Mouse (Mus musculus): ENCODE measurements around the gene Fmo5.

The Fmo5 gene

DNA sequence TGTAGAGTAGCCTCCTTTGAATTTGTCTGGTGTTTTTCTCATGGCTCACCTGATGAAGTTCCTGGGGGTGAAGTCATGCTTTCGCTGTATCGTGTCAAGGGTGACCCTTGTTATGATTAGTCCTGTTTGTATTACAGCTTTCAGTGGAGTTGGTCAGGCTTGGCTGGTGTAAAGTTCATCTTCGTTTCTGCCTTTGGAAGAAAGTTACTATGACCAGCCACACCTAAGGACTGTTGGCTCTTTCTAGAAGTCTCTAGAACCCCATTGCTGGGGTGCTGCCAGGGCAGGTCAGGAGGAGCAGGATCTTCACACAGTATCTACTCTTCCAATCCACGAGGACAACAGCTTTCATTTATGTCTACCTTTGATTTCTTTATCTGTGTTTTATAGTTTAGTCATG lies 4.9 kb downstream of the Fmo5 start:
- no peak for DNase-seq

DNA sequence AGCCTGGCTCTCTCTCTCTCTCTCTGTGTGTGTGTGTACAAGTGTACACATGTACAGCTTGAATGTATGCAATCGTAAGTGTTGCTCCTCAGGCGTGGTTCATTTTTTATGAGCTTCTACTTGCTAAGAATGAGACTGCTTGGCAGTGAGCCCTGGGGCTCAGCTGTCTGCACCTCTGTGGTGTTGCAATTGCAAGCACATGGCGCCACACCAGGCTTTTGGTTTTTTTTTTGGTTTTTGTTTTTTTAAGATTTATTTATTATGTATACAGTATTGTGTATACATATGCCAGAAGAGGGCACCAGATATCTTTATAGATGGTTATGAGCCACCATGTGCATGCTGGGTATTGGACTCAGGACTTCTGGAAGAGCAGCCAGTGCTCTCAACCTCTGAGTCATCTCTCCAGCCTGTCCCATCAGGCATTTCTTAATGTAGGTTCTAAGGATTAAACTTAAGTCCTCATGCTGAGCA lies 5.7 kb downstream of the Fmo5 start:
- DNase-seq: peak; percentile 74

DNA sequence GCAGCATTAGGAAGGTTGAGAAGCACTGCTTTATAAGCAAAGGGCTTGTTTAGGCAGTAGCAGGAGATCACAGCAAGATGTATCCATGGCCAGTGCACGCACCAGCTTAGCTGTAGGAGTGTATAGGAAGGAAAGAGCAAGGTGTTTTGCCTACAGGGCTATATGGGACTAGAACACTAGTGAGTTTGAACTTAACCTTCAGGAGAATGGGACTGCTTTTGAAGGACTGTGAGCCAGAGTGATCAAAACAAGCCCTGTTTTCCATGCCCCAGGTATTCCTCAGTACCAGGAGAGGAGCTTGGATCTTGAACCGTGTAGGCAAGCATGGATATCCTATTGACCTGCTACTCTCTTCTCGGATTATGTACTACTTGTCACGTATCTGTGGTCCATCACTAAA lies 12.8 kb downstream of the Fmo5 start:
- DNase-seq: no peak

DNA sequence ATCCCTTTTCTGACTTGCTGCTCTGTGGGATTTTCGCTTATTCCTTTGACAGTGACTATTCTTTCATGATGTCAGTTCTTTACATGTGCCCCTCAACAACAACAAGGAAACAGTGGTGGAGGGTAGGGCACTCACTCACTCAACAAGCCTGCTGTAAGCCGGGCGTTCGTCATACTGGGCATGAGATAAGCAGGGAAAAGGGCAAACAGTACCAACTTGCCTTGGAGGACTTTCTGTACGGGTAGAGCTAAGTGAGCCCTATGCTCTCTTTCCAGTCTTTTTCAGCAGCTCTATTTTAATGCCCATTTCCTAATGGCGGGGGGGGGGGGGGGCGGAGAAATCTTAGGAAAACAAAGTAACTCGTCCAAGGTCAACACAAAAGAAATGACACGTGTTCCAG lies 13.4 kb downstream of the Fmo5 start:
- DNase-seq: no peak

DNA sequence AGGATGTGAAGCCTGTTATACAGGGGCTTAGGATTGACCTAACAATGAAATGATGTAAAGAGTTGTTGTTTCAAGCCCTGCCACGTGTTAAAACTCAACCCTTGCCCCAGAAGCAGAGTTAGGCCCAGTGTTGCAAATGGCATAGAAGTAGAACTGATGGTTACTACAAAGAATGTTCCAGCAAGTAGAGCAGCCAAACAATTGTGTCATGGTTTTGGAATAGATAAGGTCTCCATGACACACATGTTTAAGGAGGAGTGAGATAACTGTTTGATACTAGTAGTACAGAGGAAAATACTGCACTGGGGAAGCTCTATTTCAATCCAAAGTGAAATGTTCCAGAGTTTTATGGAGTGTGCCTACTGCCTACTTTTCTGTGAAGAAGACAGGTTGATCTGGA lies 19.9 kb downstream of the Fmo5 start:
- DNase-seq: no peak

DNA sequence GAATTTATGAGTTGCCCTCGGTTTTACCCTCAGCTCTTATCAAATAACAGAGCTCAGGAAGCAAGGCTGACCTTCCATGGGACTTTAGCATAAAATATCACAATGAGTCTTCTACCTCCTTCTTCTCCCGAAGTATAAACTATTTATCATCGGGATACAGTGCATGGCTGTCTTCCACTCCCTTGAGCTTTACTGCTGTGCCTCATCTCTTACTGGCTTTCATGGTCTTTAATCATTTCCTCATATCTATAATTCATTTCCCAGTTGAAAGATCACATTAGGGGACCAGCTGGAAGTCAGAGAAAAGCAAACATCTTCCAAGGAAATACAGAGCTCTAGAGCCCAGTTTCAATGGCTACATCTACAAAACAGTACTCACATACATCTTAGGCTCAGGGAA lies 20.4 kb downstream of the Fmo5 start:
- no peak for DNase-seq

DNA sequence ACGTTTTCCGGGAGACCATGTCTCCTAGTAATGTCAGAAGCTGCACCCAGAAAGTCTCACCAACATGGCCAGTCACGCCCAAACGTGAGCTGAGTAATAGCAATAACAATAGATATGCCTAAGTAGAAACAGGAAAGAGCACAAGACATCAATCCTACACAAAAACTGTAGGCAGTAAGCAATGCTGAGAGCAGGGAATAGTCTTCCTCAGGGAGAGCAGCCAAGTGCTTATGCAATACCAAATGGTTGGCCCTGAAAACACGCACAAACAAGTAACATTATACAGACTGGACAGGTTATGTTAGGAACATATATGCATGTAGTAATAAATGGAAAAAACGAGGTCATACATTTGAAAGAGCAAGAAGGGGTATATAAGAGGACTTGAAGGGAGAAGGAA lies 20.9 kb downstream of the Fmo5 start:
- no peak for DNase-seq

DNA sequence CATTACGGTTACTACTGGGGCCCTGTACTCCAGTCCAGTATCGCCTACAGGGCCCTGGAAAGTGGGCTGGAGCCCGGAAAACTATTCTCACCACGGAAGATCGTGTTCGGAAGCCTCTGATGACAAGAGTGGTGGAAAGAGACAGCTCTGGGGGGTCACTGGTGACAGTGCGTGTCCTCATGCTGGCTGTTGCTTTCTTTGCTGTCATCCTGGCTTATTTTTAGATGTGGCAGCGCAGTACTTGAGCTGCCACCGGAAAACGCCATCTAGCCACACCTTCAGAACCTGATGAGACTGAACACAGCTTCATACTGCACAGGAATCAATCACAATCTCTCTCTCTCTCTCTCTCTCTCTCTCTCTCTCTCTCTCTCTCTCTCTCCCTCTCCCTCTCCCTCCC lies 23.0 kb downstream of the Fmo5 start:
- DNase-seq: no peak

DNA sequence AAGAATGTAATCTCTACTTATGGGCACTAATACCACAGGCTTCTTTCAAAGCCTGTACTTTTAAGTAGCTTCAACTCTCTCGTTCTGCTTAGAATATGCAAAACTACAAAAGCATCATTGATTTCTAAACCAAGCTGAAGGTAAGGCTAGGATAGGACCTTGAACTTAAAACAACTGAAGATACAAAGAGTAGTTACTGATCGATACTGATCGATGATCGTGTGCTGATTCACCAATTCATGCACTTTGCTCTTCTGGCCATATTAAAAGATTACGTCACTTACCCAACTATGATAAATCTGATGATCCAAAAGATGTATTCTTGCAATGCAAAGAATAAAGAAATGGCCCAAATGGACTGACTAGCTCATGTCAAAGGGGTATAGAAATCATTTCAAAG lies 25.2 kb downstream of the Fmo5 start:
- no peak for DNase-seq

DNA sequence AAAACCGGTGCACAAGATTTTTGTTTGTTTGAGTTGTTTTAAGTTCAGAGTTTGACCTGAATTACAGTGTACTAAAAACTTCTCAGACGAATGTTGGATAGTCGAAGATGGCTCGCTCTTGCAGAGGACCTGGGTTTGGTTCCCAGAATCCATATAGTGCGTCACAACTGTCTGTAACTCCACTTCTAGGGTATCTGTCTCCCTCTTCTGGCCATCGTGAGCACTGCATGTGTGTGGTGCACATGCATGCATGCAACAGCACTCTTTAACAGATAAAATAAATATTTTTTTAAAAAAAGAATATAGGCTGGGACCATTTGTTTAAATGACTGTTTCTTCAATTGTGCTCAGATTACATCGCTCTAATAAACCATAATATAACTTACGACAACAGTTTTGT lies 26.3 kb downstream of the Fmo5 start:
- peak; percentile 57 for DNase-seq

DNA sequence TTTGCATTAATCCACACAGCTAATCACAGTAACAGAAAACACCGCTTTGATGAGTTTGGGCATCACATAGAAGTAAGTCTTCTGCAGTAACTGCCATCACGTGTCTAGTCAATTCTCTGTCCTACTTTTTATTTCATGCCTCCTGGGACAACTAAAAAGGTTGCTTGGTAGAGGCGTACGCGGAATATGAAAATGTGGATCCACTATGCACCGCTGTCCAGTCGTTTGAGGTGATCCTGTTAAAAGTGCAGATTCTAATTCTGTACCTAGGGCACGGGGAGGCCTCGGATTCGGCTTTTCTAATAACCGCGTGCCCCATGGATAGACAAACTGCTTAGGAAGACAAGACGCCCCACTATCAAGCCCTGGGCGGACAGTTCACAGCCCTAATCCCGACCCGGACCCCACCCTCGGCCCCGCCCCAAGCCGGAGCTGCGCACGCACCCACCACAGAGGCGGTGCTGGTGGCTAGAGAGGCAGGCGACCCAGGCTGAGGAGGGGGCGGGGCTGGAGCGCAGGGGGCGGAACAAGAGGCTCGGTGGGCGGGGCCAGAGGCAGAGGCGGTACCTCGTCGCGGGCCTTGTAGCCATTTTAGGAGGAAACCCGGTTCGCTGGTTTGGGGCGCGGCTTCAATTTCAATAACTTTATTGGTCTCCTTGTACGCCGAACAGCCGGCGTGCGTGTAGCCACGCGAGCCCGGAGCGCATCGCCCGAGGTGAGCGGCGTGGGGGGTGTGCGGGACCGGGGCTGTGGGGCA lies 29.2 kb downstream of the Fmo5 start, which contains the start of gene Prkab2:
Prkab2 (plus strand) TSS at position 539 of the 757 bp plus-strand sequence.
- peak; percentile 99 for DNase-seq

DNA sequence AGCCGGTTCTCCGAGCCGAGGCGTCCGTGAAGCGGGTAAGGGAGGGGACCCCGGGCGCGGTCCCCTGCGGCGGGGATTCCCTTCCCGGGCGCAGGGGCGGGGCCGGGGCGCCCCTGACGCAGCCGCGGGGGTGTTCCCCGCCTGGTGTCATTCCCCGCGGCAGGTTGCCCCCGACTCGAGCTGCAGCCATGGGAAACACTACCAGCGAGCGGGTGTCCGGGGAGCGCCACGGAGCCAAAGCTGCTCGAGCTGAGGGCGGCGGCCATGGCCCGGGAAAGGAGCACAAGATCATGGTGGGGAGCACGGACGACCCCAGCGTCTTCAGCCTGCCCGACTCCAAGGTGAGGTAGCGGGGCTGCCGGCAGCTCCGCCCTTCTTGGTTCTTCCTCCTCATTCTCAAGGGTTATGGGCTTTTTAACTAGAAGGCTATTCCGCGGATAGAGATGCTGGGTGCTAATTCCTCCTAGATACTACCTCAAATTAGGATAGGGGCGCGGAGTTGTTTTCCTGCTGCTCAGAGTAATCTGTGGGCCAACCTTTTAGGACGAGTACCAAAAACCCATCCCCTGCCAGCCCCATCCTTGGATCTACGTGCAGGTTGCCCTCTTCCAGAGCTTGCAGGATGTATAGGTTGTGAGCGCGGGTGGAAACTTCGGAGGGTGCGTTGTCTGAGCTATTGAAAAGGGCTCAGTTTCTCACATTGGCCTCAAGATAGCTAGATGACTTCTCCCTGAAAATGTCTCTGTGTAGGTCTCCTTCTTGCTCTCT lies 30.0 kb downstream of the Fmo5 start:
- no peak for DNase-seq

DNA sequence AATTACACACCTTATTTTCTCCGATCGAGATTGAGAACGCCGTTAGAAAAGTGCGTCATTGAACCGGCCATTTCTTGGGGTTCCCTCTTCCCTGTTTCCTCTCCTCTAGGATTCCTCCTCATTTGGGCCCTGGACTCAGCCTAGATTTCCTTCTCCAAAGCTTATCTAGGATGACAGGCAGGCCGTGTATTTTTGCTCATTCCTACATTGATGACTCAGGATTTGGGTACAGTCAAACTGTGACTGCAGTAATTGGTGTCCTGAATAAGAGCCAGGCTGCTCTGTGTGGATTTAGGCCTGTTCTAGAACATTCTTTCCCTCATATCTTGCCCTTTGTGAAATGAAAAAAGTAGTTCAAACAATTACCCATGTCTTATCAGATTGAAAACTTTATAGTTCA lies 31.1 kb downstream of the Fmo5 start:
- DNase-seq: no peak

DNA sequence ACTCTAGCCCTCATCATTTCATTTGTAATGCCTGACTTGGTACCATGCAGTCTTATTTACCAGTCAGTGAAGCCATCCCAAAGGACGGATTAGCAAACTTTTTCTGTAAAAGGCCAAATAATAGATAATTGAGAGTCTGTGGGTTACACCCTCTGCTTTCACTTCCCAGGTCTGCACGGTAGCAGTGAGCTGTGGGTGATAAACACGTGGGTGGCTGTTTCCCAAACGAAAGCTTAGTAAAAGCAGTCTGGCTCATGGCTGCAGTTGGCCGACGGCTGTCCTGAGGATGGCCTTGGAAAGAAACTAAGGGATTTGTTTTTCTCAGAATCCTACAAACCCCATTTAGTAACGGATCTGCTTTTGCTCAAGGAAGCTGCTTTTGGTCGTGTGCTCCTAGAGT lies 32.6 kb downstream of the Fmo5 start:
- peak; percentile 32 for DNase-seq

DNA sequence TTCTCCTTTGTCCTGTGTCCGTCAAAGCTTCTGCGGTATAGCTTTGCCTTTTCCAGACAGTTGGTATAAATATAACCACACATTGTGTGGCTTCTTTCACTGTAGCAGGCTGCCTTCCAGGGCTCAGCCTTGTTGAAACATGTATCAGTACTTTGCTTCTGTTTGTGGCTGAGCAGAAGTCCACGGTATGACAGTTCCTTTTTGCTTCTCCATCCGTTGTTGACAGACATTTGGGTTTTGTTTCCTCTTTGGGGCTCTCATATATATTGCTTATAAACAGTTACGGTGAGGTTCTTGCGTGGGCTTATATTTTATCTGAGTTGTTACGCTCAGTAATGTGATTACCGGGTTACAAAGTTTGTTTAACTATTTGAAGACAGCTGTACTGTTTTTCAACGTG lies 36.9 kb downstream of the Fmo5 start:
- no peak for DNase-seq

DNA sequence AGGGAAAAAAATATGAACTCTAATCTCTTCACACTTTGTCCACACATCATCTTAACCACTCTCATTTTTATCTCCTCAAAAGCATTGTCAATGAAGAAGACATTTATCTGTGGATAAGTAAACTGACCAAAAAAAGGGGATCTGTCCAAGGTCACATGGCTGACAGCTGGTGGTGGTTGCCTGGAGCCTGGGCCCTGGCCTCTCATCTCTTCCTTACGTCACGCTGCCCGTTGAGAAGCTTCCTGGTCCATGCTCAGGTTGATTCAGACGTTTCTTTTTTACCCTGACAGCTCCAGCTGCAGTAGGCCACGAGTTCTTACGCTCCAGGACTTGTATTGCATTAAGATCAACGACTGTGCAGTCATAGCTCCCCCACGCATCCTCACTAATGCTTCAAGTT lies 37.5 kb downstream of the Fmo5 start:
- no peak for DNase-seq

DNA sequence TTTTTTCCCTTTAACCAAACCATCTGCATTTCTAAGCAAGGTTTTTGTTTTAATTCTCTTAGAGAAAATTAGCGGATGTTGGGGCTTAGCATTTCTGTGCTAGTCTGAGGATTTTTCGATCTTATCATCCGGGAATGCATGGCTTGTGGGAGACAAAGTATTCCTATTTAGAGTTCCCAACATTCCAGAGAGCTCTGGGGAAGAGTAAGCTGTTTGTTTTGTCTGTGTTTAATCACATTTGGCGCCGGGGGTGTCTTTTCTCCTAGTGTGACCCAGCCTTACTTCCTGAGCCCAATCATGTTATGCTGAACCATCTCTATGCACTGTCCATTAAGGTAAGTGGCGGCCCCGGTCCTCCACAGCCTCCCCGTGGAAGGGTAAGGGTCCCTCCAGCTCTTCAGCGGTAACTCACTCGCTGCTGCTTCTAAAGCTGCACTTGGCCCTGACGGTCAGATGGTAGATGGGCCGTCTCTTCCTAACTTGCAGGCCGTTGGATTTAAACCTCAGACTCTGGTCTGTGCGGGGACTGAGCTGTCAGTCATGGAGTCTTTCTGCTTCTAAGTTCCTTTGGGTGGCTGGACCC lies 38.6 kb downstream of the Fmo5 start:
- DNase-seq: no peak

DNA sequence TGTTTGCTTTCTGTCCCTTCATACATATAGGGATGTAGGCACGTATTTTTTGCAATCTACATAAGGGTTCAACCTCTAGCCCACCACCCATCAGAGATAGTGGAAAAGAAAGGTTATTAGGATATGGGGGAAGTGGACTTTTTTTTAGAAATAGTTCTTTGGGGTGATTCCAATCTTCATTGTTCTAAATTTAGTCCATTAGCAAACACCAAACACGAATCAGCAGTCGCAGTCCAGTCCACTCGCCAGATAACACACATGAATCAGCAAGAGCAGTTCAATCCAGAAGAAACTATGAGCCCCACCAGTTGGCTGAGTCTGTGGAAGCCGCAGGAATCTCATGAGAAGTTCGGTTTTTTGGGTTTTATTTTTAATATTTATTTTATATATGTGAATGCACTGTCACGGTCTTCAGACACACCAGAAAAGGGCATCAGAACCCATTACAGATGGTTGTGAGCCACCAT lies 46.1 kb downstream of the Fmo5 start, which contains the start of gene Gm17651:
Gm17651 (minus strand) TSS at position 51 of the 467 bp plus-strand sequence.
- DNase-seq: no peak

DNA sequence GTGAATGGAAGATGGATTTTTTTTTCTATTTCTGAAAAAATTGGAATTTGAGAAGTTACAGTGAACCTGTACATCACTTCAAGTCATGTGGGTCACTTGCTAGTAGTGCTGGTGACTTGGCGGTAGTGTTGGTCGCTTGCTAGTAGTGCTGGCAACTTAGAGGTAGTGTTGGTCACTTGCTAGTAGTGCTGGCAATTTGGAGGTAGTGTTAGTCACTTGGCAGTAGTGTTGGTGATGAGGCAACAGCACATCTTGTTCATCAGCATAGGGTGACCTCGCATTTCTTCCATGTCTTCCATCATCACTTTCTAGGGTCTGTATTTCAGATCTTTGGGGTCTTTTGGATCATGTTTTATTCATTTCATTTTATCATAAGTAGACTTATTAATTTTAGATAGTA lies 47.5 kb downstream of the Fmo5 start:
- DNase-seq: no peak

DNA sequence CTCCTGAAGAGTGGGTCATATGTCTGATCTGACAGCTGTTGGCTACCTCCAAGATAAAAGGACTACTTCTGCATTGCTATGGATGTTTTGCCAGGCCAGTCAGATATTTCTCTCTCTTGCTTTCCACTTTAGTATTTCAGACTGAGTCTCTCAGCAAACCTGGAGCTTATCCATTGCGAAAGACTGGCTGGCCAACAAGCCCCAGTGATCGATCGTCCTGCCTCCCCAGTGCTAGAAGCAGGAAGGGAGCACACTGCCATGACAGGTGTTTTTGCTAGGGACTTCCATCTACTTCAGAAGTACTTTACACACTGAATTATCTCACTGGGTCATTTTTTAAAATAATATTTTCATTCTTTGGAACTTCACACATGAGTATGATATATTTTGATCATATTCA lies 49.8 kb downstream of the Fmo5 start:
- DNase-seq: no peak

DNA sequence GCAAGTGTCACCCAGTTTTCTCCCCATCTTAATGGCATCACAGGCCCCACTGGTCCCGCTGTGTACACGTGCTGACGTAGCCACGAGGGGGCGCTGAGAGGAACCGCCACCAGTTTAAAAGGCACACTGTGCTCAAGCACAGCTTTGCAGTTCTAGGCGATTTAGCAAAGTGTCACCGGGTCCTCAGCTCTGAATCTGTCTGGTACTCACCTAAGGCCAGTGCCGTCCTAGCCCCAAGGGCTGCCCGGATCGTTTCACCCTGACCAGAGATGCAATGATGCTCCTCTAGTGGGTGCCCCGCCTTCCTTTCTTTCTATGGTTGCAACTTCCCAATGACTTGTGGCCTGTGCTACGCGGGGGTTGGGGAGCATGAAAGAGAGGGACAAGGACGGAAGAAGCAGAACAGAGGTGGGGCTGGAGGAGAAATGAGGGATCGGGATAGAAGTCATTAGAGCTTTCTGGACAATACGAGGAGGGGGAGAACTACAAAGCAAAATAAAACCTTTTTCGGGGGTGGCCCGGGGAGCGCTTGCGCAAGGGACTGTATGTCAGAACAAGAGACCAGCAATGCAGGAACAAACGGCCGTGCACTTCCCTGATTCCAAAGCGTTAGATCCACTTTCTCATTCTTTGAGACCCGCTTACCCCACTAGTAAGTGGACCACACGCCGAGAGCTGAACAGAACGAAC lies 52.2 kb downstream of the Fmo5 start:
- DNase-seq: peak; percentile 86

DNA sequence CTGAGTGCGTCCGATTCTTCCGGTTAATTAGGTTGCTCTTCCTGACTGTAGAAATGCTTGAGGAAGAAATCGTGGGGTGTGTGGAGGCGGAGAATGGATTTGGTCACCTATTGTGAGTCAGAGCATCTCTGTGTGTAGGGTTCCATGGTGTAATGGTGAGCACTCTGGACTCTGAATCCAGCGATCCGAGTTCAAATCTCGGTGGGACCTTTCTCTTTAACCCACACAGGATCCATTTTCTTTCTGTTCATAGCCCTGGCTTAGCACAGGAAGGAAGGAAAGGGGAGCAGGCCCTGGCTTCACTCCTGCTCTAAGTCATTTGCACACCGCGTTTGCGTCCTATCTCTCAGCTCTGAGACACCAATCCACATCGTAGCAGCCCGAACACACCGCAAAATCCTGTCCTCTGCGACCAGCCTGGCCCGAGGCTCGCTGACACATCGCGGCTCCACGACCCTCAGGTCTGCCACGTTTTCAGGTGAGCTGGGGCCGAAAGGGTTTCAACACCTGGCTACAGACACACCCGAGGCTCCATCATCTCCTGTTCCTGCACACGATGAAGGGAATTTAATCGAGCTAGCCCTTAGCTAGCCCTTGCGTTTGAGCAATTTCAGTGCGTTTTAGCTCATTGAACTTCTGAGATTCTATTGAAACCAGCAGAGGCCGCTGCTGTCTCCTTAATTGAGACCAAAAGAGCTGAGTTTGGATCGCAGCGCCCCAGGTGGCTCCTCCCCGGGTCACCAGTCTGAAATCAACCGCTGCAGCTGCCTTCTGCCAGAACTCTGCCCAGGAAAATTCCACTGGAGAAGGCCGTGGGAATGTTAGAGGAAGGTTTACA lies 52.9 kb downstream of the Fmo5 start:
- peak; percentile 91 for DNase-seq

Measured in lung, postnatal 36 days (tissue).